Mouse (Mus musculus) neural tube, embryonic 13.5 days (tissue): ENCODE data around the gene Rasd1. TPM values are rescaled to one million over a fixed set of nuclear protein-coding genes. Genes with fewer than 3 reads are reported as not detected.
A peak's percentile ranks its signal among the peaks of the same experiment; 100 is the strongest.

Experiments
- ATAC-seq: fragments of 200-750 bp; cut with Nextera tagmentation; 2 replicates; pipeline ENCODE4 v1.8.0; 2017; ENCODE audit warnings: low read depth, mild to moderate bottlenecking, moderate TSS enrichment, moderate library complexity
- H3K27ac ChIP-seq: fragments of 300-500 bp; sonication (generic); replicated peaks from 2 replicates; pipeline ENCODE4 v1.5.1; 2015; ENCODE audit warnings: moderate library complexity, mild to moderate bottlenecking, inconsistent platforms
- H3K27me3 ChIP-seq: fragments of 300-500 bp; sonication (generic); 2 replicates; pipeline ENCODE4 v1.6.1; 2015; ENCODE audit warnings: mild to moderate bottlenecking, inconsistent platforms
- H3K36me3 ChIP-seq: fragments of 300-500 bp; sonication (generic); 2 replicates; pipeline ENCODE4 v1.6.1; 2015; ENCODE audit warnings: mild to moderate bottlenecking, inconsistent platforms
- H3K4me1 ChIP-seq: fragments of 300-500 bp; sonication (generic); replicated peaks from 2 replicates; pipeline ENCODE4 v1.6.1; 2015; ENCODE audit warnings: inconsistent platforms
- H3K4me2 ChIP-seq: fragments of 300-500 bp; sonication (generic); 2 replicates; pipeline ENCODE4 v1.6.1; 2015; ENCODE audit warnings: inconsistent platforms, mild to moderate bottlenecking, moderate library complexity
- H3K4me3 ChIP-seq: fragments of 300-500 bp; sonication (generic); 2 replicates; pipeline ENCODE4 v1.5.1; 2015; ENCODE audit warnings: mild to moderate bottlenecking, inconsistent platforms
- H3K9ac ChIP-seq: fragments of 300-500 bp; sonication (generic); 2 replicates; pipeline ENCODE4 v1.6.1; 2015; ENCODE audit warnings: moderate library complexity, mild to moderate bottlenecking, inconsistent platforms
- H3K9me3 ChIP-seq: fragments of 300-500 bp; sonication (generic); 2 replicates; pipeline ENCODE4 v1.6.1; 2016; ENCODE audit warnings: inconsistent platforms
- WGBS: fragments of 180-500 bp; shearing (Covaris S2); methylation state at CpG from one replicate; pipeline ENCODE4 v1.1.7; 2015; 5-methylcytosine and 5-hydroxymethylcytosine counted together
- polyA plus RNA-seq: library from polyadenylated mRNA; unstranded; fragments of >200 nt; fragmentation: Nextera tagmentation; extraction: Ambion mirVana; gene quantifications from 2 replicates; pipeline ENCODE4 v1.2.1, GENCODE M21; 2015

Gene Rasd1
- polyA plus RNA-seq, 1 experiment from 2014 or later: 1.1 TPM

DNA sequence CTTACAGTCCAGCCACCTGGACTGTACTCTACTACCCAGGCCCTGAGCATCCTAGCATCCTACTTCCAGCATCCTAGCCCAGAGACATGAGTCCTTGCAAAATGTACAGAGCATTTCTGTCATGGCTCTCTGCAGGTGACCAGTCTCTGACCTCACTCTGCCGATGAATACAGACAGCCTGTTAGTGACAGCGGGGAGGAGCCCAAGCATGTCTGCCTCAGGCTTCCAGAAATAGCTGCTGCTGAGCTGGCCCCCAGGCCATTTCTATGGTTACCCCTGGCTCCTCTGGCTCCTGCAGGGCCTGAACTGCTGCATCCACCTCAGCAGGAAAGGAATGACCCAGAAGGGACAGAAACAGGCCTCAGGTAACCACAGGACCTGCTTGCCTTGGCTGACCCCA is 6.9 kb upstream of the Rasd1 start:
- Histone ChIP-seq H3K4me1 (no peaks in the 10 kb centered on the region; the same call in 1 of the 2 replicates), H3K9ac (no peak overlapping the region), H3K4me2 (no peak overlapping the region), H3K4me3 (no peak overlapping the region), H3K36me3 (no peaks in the 10 kb centered on the region), H3K27ac (no peak overlapping the region), H3K27me3 (no peaks in the 10 kb centered on the region), H3K9me3 (no peaks in the 10 kb centered on the region)
- no peak for ATAC-seq
- 37% methylated on average over 2 of the region's 2 CpGs for WGBS

DNA sequence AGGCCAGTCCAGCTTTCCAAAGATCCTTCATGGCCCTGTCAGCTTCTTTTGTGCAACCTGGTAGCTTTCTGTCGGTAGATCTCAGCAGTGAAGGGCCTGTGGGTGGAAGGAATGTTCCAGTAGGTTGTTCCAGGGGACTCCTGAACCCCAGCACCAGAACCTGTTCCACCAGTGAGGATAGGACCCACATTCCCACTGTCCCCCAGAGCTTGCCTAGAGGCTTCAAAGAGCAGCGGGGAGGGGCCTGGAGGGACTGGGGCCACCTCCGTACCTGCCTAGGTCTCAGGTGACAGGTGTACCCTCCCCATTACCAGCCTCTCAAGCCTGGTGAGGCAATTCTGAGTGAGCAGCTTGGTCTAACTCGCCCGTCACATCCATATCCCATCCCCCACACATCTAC is 6.0 kb upstream of the Rasd1 start:
- Histone ChIP-seq H3K4me3 (no peak overlapping the region), H3K27me3 (no peaks in the 10 kb centered on the region), H3K4me1 (peaks cover 7% of the 10 kb centered on the region; the same call in 1 of the 2 replicates), H3K36me3 (no peaks in the 10 kb centered on the region), H3K27ac (no peak overlapping the region), H3K4me2 (no peak overlapping the region), H3K9ac (no peak overlapping the region), H3K9me3 (no peaks in the 10 kb centered on the region)
- 78% methylated on average over 5 of the region's 5 CpGs for WGBS
- no peak for ATAC-seq

DNA sequence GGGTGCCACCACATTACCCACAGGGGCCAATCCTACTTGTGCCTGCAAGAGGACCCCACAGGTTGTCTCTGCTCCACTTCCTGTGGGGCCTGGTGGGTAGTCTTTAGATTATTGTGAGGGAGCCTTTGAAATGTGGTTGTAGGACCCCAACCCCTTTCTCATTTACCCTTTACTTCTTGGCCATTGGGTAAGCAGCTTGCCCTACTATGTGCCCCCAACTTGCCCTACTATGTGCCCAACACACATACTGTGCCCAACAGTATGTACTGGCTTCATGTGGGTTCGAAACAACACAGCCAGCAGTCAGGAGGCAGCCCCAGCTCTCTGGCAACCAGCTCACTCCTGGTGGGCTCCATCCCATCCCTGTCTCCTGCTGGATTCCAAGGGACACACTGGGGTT is 3.0 kb upstream of the Rasd1 start:
- Histone ChIP-seq H3K4me1 (peaks cover 33% of the 10 kb centered on the region), H3K9ac (no peak overlapping the region), H3K27me3 (peaks cover 24% of the 10 kb centered on the region), H3K4me2 (no peak overlapping the region), H3K4me3 (no peak overlapping the region), H3K36me3 (no peaks in the 10 kb centered on the region), H3K27ac (no peak overlapping the region), H3K9me3 (no peaks in the 10 kb centered on the region)
- ATAC-seq: no peak
- 86% methylated on average over 1 of the region's 1 CpGs for WGBS

DNA sequence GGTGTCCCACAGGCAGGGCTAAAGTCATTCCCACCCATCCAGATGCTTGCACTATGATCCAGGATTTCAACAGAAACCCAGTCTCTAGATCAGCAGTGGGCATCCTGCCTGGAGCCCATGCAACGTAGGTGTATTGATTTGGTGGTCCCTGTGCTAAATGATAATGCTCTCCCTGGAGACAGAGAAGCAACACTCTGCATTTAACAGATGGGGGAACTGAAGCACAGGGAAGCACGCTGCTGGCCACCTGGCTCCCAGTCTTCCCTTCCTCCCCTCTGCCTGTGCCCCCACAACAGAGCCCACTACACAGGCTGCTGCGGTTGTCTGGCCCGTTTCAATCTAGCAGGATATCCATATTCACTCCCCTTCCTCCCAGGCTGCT is 1.3 kb upstream of the Rasd1 start:
- Histone ChIP-seq H3K27ac (no peak overlapping the region), H3K4me3 (no peak overlapping the region), H3K9me3 (no peaks in the 10 kb centered on the region), H3K4me1 (peaks cover 33% of the 10 kb centered on the region), H3K4me2 (no peak overlapping the region), H3K36me3 (peaks cover 12% of the 10 kb centered on the region; the same call in 1 of the 2 replicates), H3K9ac (no peak overlapping the region), H3K27me3 (peaks cover 37% of the 10 kb centered on the region)
- ATAC-seq: no peak
- 60% methylated on average over 4 of the region's 4 CpGs for WGBS

DNA sequence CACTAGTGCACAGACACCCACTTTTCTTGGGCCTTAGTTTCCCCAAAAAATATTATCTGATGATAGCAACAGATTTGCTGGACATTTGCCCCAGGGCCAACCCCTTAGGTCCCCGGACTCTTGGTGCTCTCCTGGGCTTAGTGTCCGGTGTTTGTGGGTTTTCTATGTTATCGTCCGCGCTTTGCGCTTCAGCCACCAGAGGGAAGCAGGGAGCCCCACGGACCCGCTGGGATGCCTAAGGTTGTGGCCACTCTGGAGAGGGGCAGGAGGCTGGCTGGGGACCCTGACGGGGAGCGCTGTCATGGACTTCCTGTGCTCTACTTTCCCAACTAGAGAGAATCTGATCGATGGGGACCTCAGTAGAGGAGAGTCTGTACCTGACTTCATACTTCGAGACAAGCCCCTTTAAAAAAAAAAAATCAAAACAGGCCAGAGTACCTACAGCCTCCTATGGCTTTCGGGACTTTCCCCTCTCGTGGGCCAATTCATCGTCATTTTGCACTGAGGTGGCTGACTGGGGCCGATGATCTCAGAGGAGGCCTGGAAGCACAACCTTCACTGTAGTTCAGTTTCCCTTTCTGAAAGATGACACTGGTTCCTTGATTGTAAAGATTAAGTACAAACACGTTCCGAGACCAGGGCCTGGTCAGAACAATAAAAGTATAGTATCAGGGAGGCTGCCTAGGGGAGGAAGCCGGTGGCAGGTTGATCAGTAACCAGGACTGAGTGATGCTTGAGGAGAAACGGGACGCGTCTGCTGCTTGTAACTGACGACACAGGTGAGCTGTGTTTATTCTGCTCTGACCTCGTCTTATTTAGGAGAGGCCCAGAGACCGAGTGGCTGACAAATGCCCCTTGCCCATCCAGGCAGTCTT is 720 bp upstream of the Rasd1 start:
- 21% methylated on average over 25 of the region's 25 CpGs for WGBS
- Histone ChIP-seq H3K4me3 (peak overlapping the region; percentile 42), H3K9ac (peak overlapping the region; percentile 63), H3K4me1 (peaks cover 33% of the 10 kb centered on the region), H3K36me3 (peaks cover 18% of the 10 kb centered on the region; the same call in 1 of the 2 replicates), H3K27ac (no peak overlapping the region), H3K27me3 (peaks cover 37% of the 10 kb centered on the region), H3K4me2 (peak overlapping the region; percentile 81), H3K9me3 (no peaks in the 10 kb centered on the region)
- ATAC-seq: peak; percentile 45; the same call in 1 of the 2 replicates

DNA sequence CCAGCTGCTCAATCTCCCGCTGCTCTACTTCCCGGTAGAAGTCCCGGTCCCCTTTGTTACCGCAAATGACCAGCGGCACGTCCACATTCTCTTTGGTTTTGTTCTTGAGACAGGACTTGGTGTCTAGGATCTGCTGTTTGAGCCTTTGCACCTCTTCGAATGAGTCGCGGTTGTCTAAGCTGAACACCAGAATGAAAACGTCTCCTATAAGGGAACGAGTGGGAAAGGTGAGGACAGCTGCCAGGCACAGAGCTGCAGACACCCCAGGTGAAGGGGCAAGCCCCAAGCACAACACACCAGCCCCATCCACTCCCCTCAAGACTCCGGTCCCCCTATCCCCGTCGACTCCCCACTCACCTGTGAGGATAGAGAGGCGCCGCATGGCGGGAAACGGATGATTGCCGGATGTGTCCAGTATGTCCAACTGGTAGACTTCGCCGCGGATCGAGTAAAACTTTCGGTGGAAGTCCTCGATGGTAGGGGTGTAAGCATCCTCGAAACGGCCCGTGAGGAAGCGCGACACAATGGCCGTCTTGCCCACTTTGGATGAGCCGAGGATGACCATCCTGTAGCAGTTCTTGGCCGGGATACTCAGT is 483 bp downstream of the Rasd1 start:
- H3K4me2 ChIP-seq: peak overlapping the region; percentile 81
- H3K4me1 ChIP-seq: peaks cover 33% of the 10 kb centered on the region
- peak overlapping the region; percentile 42 for H3K4me3 ChIP-seq
- 3% methylated on average over 33 of the region's 33 CpGs for WGBS
- peak overlapping the region; percentile 63 for H3K9ac ChIP-seq
- H3K27me3 ChIP-seq: peaks cover 37% of the 10 kb centered on the region
- H3K27ac ChIP-seq: no peak overlapping the region
- ATAC-seq: peak; percentile 15; the same call in 1 of the 2 replicates
- H3K9me3 ChIP-seq: no peaks in the 10 kb centered on the region
- H3K36me3 ChIP-seq: peaks cover 20% of the 10 kb centered on the region; the same call in 1 of the 2 replicates

DNA sequence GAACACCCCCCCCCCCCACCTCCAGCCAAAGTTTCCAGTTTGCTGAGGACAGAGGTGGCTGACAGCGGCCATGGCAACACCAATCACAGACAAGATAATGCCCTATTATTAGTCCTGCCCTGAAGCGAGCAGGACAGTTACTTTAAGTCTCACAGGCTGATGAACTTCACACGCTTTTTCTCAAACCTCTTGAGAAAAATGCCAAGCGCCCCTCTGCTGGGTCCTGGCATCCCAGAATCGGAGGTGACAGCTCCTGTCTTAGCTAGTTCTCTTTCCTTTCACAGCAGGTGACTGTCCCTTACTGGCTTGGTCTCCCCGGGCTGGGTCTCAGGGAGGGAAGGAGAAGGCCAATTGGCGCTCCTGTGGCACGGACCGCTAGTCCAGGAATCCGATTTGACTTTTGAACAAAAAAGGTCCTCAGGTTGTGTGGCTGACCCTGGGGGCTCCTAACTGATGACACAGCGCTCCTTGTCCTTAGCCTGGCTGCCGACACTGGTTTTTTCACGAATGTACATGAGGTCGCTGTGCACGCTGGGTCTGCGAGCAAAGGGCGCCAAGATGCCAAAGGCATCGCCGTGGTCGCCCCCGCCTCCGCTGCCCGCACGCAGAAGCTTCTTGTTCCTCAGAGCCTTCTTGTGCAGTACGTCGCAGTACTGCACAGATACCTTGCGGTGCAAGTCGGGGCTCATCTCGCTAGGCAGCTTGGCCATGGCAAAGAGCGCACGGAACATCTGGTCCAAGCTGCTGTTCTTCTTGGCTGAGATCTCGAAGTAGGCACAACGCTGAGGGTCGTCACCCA is 1.2 kb downstream of the Rasd1 start:
- Histone ChIP-seq H3K27ac (no peak overlapping the region), H3K27me3 (peaks cover 37% of the 10 kb centered on the region), H3K4me3 (peak overlapping the region; percentile 42), H3K9ac (peak overlapping the region; percentile 63), H3K4me1 (peaks cover 33% of the 10 kb centered on the region), H3K9me3 (no peaks in the 10 kb centered on the region), H3K36me3 (peaks cover 20% of the 10 kb centered on the region; the same call in 1 of the 2 replicates), H3K4me2 (peak overlapping the region; percentile 81)
- 0 out of 2 replicates have a peak, but pooled peaks have one; percentile 17 for ATAC-seq
- 6% methylated on average over 34 of the region's 34 CpGs for WGBS

DNA sequence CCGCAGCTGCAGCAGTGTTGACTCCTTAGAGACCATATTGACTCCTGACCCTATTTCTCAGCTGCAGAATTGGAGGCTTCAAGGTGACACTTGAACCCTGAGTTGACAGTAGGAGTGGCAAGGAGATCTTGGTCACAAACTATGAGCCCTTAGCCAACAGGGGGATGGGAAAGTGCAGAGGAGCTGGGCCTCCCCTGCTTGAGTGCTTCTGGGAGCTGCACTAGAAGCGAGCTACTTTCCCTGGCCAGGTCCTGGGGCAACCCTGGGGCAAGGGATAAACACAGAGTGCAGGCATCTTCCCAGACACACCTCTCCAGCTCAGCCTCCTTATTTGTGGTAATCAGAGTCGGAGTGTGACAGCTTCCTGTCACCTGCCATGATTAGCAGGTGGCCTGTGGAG is 2.2 kb downstream of the Rasd1 start:
- no peak for ATAC-seq
- Histone ChIP-seq H3K4me1 (peaks cover 33% of the 10 kb centered on the region), H3K9ac (no peak overlapping the region), H3K4me3 (no peak overlapping the region), H3K27me3 (peaks cover 37% of the 10 kb centered on the region), H3K9me3 (no peaks in the 10 kb centered on the region), H3K4me2 (no peak overlapping the region), H3K27ac (no peak overlapping the region), H3K36me3 (peaks cover 20% of the 10 kb centered on the region; the same call in 1 of the 2 replicates)
- 72% methylated on average over 3 of the region's 3 CpGs for WGBS

DNA sequence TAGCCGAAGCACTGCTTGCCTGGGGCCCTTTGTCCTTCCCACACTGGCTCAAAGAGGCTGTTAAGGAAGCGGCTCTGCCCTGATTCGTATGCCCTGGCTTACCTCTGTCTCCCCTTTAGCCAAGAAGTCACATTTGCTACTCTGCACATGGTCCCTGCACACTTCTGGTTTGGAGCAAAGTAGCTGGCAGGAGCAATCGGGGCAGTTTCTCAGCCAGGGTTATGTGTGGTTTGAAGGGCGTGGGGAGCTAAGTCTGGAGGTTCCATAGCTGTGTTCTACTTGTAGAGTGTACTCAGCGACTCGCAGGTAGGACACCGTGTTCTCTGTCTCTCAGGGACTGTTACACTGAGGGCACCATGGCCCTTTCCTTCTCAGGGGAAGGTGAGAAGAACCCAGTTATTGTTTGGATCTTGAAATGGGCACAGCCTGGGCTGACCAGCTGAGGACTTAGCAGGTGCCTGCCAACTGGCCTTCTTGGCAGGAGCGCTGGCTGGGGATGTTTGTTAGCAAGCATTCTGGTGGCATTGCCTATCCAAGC is 3.3 kb downstream of the Rasd1 start:
- ATAC-seq: no peak
- Histone ChIP-seq H3K4me3 (no peak overlapping the region), H3K27me3 (peaks cover 37% of the 10 kb centered on the region), H3K27ac (no peak overlapping the region), H3K4me2 (no peak overlapping the region), H3K4me1 (peaks cover 31% of the 10 kb centered on the region), H3K36me3 (peaks cover 20% of the 10 kb centered on the region; the same call in 1 of the 2 replicates), H3K9me3 (no peaks in the 10 kb centered on the region), H3K9ac (no peak overlapping the region)
- 88% methylated on average over 9 of the region's 9 CpGs for WGBS

DNA sequence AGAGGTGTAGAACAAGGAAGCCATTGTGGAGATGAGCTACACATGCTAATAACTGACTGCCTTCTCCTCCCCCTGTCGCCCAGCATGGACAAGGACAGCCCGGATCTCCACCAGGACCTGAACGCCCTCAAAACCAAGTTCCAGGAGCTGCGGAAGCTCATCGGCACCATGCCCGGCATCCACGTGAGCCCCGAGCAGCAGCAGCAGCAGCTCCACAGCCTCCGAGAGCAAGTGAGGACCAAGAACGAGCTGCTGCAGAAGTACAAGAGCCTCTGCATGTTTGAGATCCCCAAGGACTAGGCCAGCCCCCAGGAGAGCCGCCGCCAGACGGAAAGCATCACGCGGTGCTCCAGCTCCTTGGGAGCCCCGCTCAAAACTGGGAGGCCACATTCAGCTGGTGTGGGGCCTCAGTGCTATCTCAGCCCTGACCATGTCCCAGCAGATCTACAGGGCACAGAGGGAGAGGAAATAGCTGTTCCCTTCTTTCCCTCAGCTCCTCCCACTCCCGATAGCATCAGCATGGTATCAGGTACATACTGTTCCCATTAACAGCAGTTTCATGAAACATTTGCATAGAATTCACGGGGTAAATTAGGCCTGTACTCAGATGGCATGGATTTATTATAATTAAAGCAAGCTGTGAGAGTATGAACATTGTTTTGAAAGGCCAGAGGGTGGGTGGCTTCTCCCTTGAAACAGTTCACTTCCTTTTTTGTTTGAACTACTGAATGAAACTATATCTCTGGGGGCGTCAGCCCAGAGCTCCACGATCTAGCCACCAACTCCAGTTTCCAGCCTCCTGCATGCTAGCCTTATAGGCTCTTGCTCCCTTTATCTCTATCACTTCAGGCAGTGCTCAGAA is 4.0 kb downstream of the Rasd1 start:
- WGBS: 91% methylated on average over 20 of the region's 20 CpGs
- no peak overlapping the region for H3K27ac ChIP-seq

DNA sequence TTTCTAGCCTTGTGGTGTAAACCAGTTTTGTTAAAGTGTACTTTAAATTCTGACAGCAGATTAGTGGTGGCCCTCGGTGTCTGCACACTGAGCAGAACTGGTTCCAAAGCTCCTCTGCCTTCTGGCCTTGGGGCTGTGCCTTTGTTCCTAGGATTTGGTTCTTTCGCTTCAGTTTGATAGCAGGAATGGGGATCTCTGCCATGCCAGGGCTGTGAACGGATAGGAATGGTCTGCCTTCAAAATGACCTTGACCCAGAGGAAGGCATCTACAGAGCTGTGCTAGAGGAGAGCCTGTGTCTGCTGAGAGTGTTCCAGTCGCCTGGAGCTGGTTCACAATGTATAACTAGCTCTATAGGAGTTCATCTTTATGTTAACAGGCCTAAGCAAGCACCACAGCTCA is 5.3 kb downstream of the Rasd1 start:
- WGBS: 86% methylated on average over 4 of the region's 4 CpGs
- H3K9ac ChIP-seq: no peak overlapping the region

More for the DNA sequence above, 4.0 kb downstream of the Rasd1 start:
- Histone ChIP-seq H3K9ac (no peak overlapping the region), H3K4me2 (no peak overlapping the region), H3K9me3 (no peaks in the 10 kb centered on the region), H3K4me1 (peaks cover 26% of the 10 kb centered on the region), H3K4me3 (no peak overlapping the region), H3K27me3 (peaks cover 37% of the 10 kb centered on the region), H3K36me3 (peaks cover 24% of the 10 kb centered on the region; the same call in 1 of the 2 replicates)
- no peak for ATAC-seq

More for the DNA sequence above, 5.3 kb downstream of the Rasd1 start:
- Histone ChIP-seq H3K27ac (no peak overlapping the region), H3K9me3 (no peaks in the 10 kb centered on the region), H3K27me3 (peaks cover 29% of the 10 kb centered on the region), H3K4me2 (no peak overlapping the region), H3K4me1 (peaks cover 13% of the 10 kb centered on the region), H3K36me3 (peaks cover 27% of the 10 kb centered on the region; the same call in 1 of the 2 replicates), H3K4me3 (no peak overlapping the region)
- no peak for ATAC-seq
